Mouse (Mus musculus): ENCODE results near the gene Ptpn11. TPM values are rescaled to one million over a fixed set of nuclear protein-coding genes. Genes with fewer than 3 reads are reported as not detected.

Gene Ptpn11
- polyA plus RNA-seq, 1 experiment from 2014 or later: 21.1 TPM

- H3K9me3 ChIP-seq (replicated peaks): no peaks in the 10 kb centered on the region
- no peak overlapping the region for H3K9ac ChIP-seq
- H3K4me3 ChIP-seq (replicated peaks): no peak overlapping the region
- no peaks in the 10 kb centered on the region for H3K27me3 ChIP-seq
- no peak overlapping the region for H3K4me2 ChIP-seq (replicated peaks)
- ATAC-seq (ENCODE audit: insufficient number of reproducible peaks, low FRiP score, low TSS enrichment, low read depth): no peak
- H3K36me3 ChIP-seq: 0 out of 2 replicates have a peak, but pooled peaks cover 3% of the 10 kb centered on the region
- no peak overlapping the region for H3K27ac ChIP-seq (replicated peaks)
- no peaks in the 10 kb centered on the region for H3K4me1 ChIP-seq
- WGBS: 76% methylated on average over 5 of the region's 5 CpGs
Measured at GRCm38 (mm10) chr5:121123399-121123798, 67.8 kb downstream of the Ptpn11 start.

GRCm38 (mm10) chr5:121122577-121122976, 68.6 kb downstream of the Ptpn11 start:
- WGBS: 82% methylated on average over 3 of the region's 3 CpGs
- H3K27me3 ChIP-seq: no peaks in the 10 kb centered on the region

GRCm38 (mm10) chr5:121122036-121122435, 69.2 kb downstream of the Ptpn11 start:
- WGBS: 90% methylated on average over 3 of the region's 3 CpGs

More at GRCm38 (mm10) chr5:121122577-121122976, 68.6 kb downstream of the Ptpn11 start:
- no peaks in the 10 kb centered on the region for H3K4me1 ChIP-seq
- H3K27ac ChIP-seq (replicated peaks): no peak overlapping the region
- ATAC-seq (ENCODE audit: insufficient number of reproducible peaks, low FRiP score, low TSS enrichment, low read depth): no peak
- H3K9ac ChIP-seq: no peak overlapping the region
- no peak overlapping the region for H3K4me3 ChIP-seq (replicated peaks)
- no peak overlapping the region for H3K4me2 ChIP-seq (replicated peaks)
- H3K36me3 ChIP-seq: 0 out of 2 replicates have a peak, but pooled peaks cover 3% of the 10 kb centered on the region
- no peaks in the 10 kb centered on the region for H3K9me3 ChIP-seq (replicated peaks)

GRCm38 (mm10) chr5:121119331-121120034, 71.7 kb downstream of the Ptpn11 start:
- Histone ChIP-seq H3K4me1 (no peaks in the 10 kb centered on the region), H3K27ac (replicated peaks) (no peak overlapping the region), H3K4me3 (replicated peaks) (no peak overlapping the region), H3K4me2 (replicated peaks) (no peak overlapping the region), H3K9ac (no peak overlapping the region), H3K27me3 (no peaks in the 10 kb centered on the region), H3K36me3 (no peaks in the 10 kb centered on the region), H3K9me3 (replicated peaks) (no peaks in the 10 kb centered on the region)
- WGBS: 68% methylated on average over 13 of the region's 13 CpGs
- no peak for ATAC-seq (ENCODE audit: insufficient number of reproducible peaks, low FRiP score, low TSS enrichment, low read depth)

More at GRCm38 (mm10) chr5:121122036-121122435, 69.2 kb downstream of the Ptpn11 start:
- Histone ChIP-seq H3K36me3 (0 out of 2 replicates have a peak, but pooled peaks cover 3% of the 10 kb centered on the region), H3K9me3 (replicated peaks) (no peaks in the 10 kb centered on the region), H3K27me3 (no peaks in the 10 kb centered on the region), H3K4me1 (no peaks in the 10 kb centered on the region), H3K9ac (no peak overlapping the region), H3K27ac (replicated peaks) (no peak overlapping the region), H3K4me2 (replicated peaks) (no peak overlapping the region), H3K4me3 (replicated peaks) (no peak overlapping the region)
- no peak for ATAC-seq (ENCODE audit: insufficient number of reproducible peaks, low FRiP score, low TSS enrichment, low read depth)

- Histone ChIP-seq H3K4me3 (replicated peaks) (no peak overlapping the region), H3K4me2 (replicated peaks) (no peak overlapping the region), H3K9ac (no peak overlapping the region), H3K36me3 (no peaks in the 10 kb centered on the region), H3K4me1 (no peaks in the 10 kb centered on the region; the same call in 1 of the 2 replicates), H3K27ac (replicated peaks) (no peak overlapping the region), H3K27me3 (no peaks in the 10 kb centered on the region), H3K9me3 (replicated peaks) (no peaks in the 10 kb centered on the region)
- ATAC-seq (ENCODE audit: insufficient number of reproducible peaks, low FRiP score, low TSS enrichment, low read depth): no peak
- 44% methylated on average over 4 of the region's 4 CpGs for WGBS
Measured at GRCm38 (mm10) chr5:121118345-121118744, 72.9 kb downstream of the Ptpn11 start.

- H3K4me1 ChIP-seq: no peaks in the 10 kb centered on the region; the same call in 1 of the 2 replicates
- H3K27ac ChIP-seq (replicated peaks): no peak overlapping the region
- H3K9me3 ChIP-seq (replicated peaks): no peaks in the 10 kb centered on the region
- ATAC-seq (ENCODE audit: insufficient number of reproducible peaks, low FRiP score, low TSS enrichment, low read depth): no peak
- WGBS: 60% methylated on average over 3 of the region's 3 CpGs
- H3K4me2 ChIP-seq (replicated peaks): no peak overlapping the region
- H3K4me3 ChIP-seq (replicated peaks): no peak overlapping the region
- no peaks in the 10 kb centered on the region for H3K27me3 ChIP-seq
- H3K9ac ChIP-seq: no peak overlapping the region
- H3K36me3 ChIP-seq: no peaks in the 10 kb centered on the region
Measured at GRCm38 (mm10) chr5:121116941-121117340, 74.3 kb downstream of the Ptpn11 start.

- WGBS: 67% methylated on average over 8 of the region's 8 CpGs
- no peak for ATAC-seq (ENCODE audit: insufficient number of reproducible peaks, low FRiP score, low TSS enrichment, low read depth)
Measured at GRCm38 (mm10) chr5:121115391-121116157, 75.6 kb downstream of the Ptpn11 start.

GRCm38 (mm10) chr5:121114151-121114550, 77.0 kb downstream of the Ptpn11 start:
- no peak for ATAC-seq (ENCODE audit: insufficient number of reproducible peaks, low FRiP score, low TSS enrichment, low read depth)
- H3K4me2 ChIP-seq (replicated peaks): no peak overlapping the region

More at GRCm38 (mm10) chr5:121115391-121116157, 75.6 kb downstream of the Ptpn11 start:
- Histone ChIP-seq H3K9me3 (replicated peaks) (no peaks in the 10 kb centered on the region), H3K36me3 (no peaks in the 10 kb centered on the region), H3K4me3 (replicated peaks) (no peak overlapping the region), H3K4me2 (replicated peaks) (no peak overlapping the region), H3K4me1 (peaks cover 3% of the 10 kb centered on the region; the same call in 1 of the 2 replicates), H3K27me3 (no peaks in the 10 kb centered on the region), H3K9ac (no peak overlapping the region), H3K27ac (replicated peaks) (no peak overlapping the region)

GRCm38 (mm10) chr5:121112390-121112789, 78.8 kb downstream of the Ptpn11 start:
- H3K9me3 ChIP-seq (replicated peaks): no peaks in the 10 kb centered on the region
- no peak overlapping the region for H3K4me2 ChIP-seq (replicated peaks)
- no peak overlapping the region for H3K4me3 ChIP-seq (replicated peaks)
- H3K4me1 ChIP-seq: peaks cover 3% of the 10 kb centered on the region; the same call in 1 of the 2 replicates
- H3K27me3 ChIP-seq: no peaks in the 10 kb centered on the region
- no peak for ATAC-seq (ENCODE audit: insufficient number of reproducible peaks, low FRiP score, low TSS enrichment, low read depth)
- H3K9ac ChIP-seq: no peak overlapping the region
- H3K27ac ChIP-seq (replicated peaks): no peak overlapping the region
- 58% methylated on average over 5 of the region's 5 CpGs for WGBS
- no peaks in the 10 kb centered on the region for H3K36me3 ChIP-seq

More at GRCm38 (mm10) chr5:121114151-121114550, 77.0 kb downstream of the Ptpn11 start:
- no peaks in the 10 kb centered on the region for H3K9me3 ChIP-seq (replicated peaks)
- no peak overlapping the region for H3K4me3 ChIP-seq (replicated peaks)
- H3K27ac ChIP-seq (replicated peaks): no peak overlapping the region
- no peaks in the 10 kb centered on the region for H3K27me3 ChIP-seq
- 70% methylated on average over 14 of the region's 14 CpGs for WGBS
- no peaks in the 10 kb centered on the region for H3K36me3 ChIP-seq
- H3K4me1 ChIP-seq: peaks cover 3% of the 10 kb centered on the region; the same call in 1 of the 2 replicates
- no peak overlapping the region for H3K9ac ChIP-seq

GRCm38 (mm10) chr5:121111106-121111915, 79.9 kb downstream of the Ptpn11 start:
- WGBS: 63% methylated on average over 18 of the region's 18 CpGs
- H3K27ac ChIP-seq (replicated peaks): 0 out of 2 replicates have a peak overlapping the region, but pooled peaks have one; percentile 17
- no peak overlapping the region for H3K9ac ChIP-seq
- H3K4me1 ChIP-seq: peaks cover 3% of the 10 kb centered on the region; the same call in 1 of the 2 replicates
- H3K36me3 ChIP-seq: no peaks in the 10 kb centered on the region
- H3K9me3 ChIP-seq (replicated peaks): no peaks in the 10 kb centered on the region
- H3K27me3 ChIP-seq: no peaks in the 10 kb centered on the region
- H3K4me3 ChIP-seq (replicated peaks): no peak overlapping the region
- no peak for ATAC-seq (ENCODE audit: insufficient number of reproducible peaks, low FRiP score, low TSS enrichment, low read depth)
- no peak overlapping the region for H3K4me2 ChIP-seq (replicated peaks)

Measured in embryonic facial prominence, embryonic 15.5 days (tissue).